Mouse (Mus musculus) CH12.LX (cell line): ENCODE measurements around the gene Atp5b. TPM values are rescaled to one million over a fixed set of nuclear protein-coding genes. Genes with fewer than 3 reads are reported as not detected.

ENCODE experiments used
- DNase-seq: peaks from one replicate; pipeline ENCODE4 v3.0.0-alpha.2; 2013; ENCODE audit errors: extremely low read depth
- H3K27ac ChIP-seq: 2 replicates; pipeline ENCODE4 v1.5.1; 2012; ENCODE audit warnings: low read depth, mild to moderate bottlenecking, control low read depth, moderate library complexity; ENCODE audit not compliant: insufficient read depth
- H3K27me3 ChIP-seq: replicated peaks from 2 replicates; pipeline ENCODE3; 2012; ENCODE audit warnings: inconsistent platforms
- H3K36me3 ChIP-seq, 2 experiments: replicated peaks in 1 of 2; 2 replicates each; pipeline versions ENCODE3 to v1.6.1; 2012; ENCODE audit warnings: inconsistent platforms in 1 of 2, low read length in 1 of 2, mild to moderate bottlenecking in 1 of 2, mixed read lengths in 1 of 2, moderate library complexity in 1 of 2; ENCODE audit not compliant: control insufficient read depth in 1 of 2, insufficient read depth in 1 of 2
- H3K4me1 ChIP-seq, 2 experiments: 2 replicates each; pipeline ENCODE4 v1.6.1; 2012; ENCODE audit warnings: inconsistent platforms in 1 of 2, moderate library complexity in 1 of 2; ENCODE audit not compliant: insufficient read depth in 2 of 2, control insufficient read depth in 1 of 2
- H3K4me2 ChIP-seq: 2 replicates; pipeline ENCODE4 v1.6.1; 2012; ENCODE audit warnings: low read depth, mild to moderate bottlenecking, control low read depth; ENCODE audit not compliant: poor library complexity, insufficient read depth, severe bottlenecking
- H3K4me3 ChIP-seq, 3 experiments: fragments of 150-350 bp in 1 of 3; sonication (generic) in 1 of 3; replicated peaks in 1 of 3; 2 replicates each; pipeline versions ENCODE3 to v1.5.1; 2011 to 2012; ENCODE audit warnings: low read depth in 2 of 3, low read length in 2 of 3, mild to moderate bottlenecking in 2 of 3, moderate library complexity in 2 of 3, control low read depth in 1 of 3, improper control_type of control experiment in 1 of 3, inconsistent platforms in 1 of 3, mixed read lengths in 1 of 3; ENCODE audit not compliant: poor library complexity in 1 of 3
- H3K79me2 ChIP-seq: replicated peaks from 2 replicates; pipeline ENCODE4 v1.6.1; 2012; ENCODE audit warnings: mild to moderate bottlenecking, moderate library complexity; ENCODE audit not compliant: control insufficient read depth, poor library complexity, insufficient read depth, severe bottlenecking; ENCODE audit errors: extremely low read depth
- H3K9ac ChIP-seq: 2 replicates; pipeline ENCODE4 v1.6.1; 2012; ENCODE audit warnings: low read depth, mild to moderate bottlenecking, control low read depth, moderate library complexity; ENCODE audit not compliant: insufficient read depth
- H3K9me3 ChIP-seq: replicated peaks from 2 replicates; pipeline ENCODE3; 2012; ENCODE audit warnings: low read length, inconsistent platforms, mixed read lengths
- BHLHE40 ChIP-seq: IDR thresholded peaks from 2 replicates; pipeline ENCODE4 v1.6.1; 2011; ENCODE audit warnings: mild to moderate bottlenecking, low read depth, low read length, improper control_type of control experiment
- CHD1 ChIP-seq: IDR thresholded peaks from 2 replicates; pipeline ENCODE4 v1.6.1; 2012; ENCODE audit warnings: low read depth, low read length, improper control_type of control experiment, inconsistent platforms
- CTCF ChIP-seq, 2 experiments: IDR thresholded peaks in 1 of 2; conservative IDR thresholded peaks in 1 of 2; 2 replicates each; pipeline ENCODE4 v1.5.1; 2011 to 2012; ENCODE audit warnings: low read depth in 2 of 2, low read length in 2 of 2, improper control_type of control experiment in 1 of 2, inconsistent platforms in 1 of 2, mild to moderate bottlenecking in 1 of 2, moderate library complexity in 1 of 2
- E2F4 ChIP-seq: IDR thresholded peaks from 2 replicates; pipeline ENCODE4 v1.6.1; 2011; ENCODE audit warnings: low read depth, low read length, improper control_type of control experiment; ENCODE audit not compliant: insufficient replicate concordance
- EP300 ChIP-seq: IDR thresholded peaks from 2 replicates; pipeline ENCODE4 v1.6.1; 2011; ENCODE audit warnings: low read length, improper control_type of control experiment
- GABPA ChIP-seq: IDR thresholded peaks from 2 replicates; pipeline ENCODE4 v1.6.1; 2012; ENCODE audit warnings: low read depth, low read length, improper control_type of control experiment, inconsistent platforms; ENCODE audit not compliant: insufficient replicate concordance
- HCFC1 ChIP-seq: IDR thresholded peaks from 2 replicates; pipeline ENCODE4 v1.6.1; 2012; ENCODE audit warnings: low read depth, mild to moderate bottlenecking, inconsistent platforms, low read length, improper control_type of control experiment
- JUN ChIP-seq: IDR thresholded peaks from 2 replicates; pipeline ENCODE4 v1.6.1; 2011; ENCODE audit warnings: low read depth, mild to moderate bottlenecking, low read length, improper control_type of control experiment, moderate library complexity; ENCODE audit not compliant: insufficient read depth
- JUND ChIP-seq: conservative IDR thresholded peaks from 2 replicates; pipeline ENCODE4 v1.6.1; 2011; ENCODE audit warnings: low read depth, low read length, improper control_type of control experiment
- MAFK ChIP-seq: IDR thresholded peaks from 2 replicates; pipeline ENCODE4 v1.6.1; 2011; ENCODE audit warnings: low read length, improper control_type of control experiment; ENCODE audit not compliant: insufficient replicate concordance
- MAZ ChIP-seq: IDR thresholded peaks from 2 replicates; pipeline ENCODE4 v1.6.1; 2012; ENCODE audit warnings: low read depth, mild to moderate bottlenecking, inconsistent platforms, low read length, improper control_type of control experiment, moderate library complexity
- MXI1 ChIP-seq: IDR thresholded peaks from 2 replicates; pipeline ENCODE4 v1.6.1; 2011; ENCODE audit warnings: mild to moderate bottlenecking, low read depth, low read length, improper control_type of control experiment
- MYC ChIP-seq: IDR thresholded peaks from 2 replicates; pipeline ENCODE4 v1.6.1; 2011; ENCODE audit warnings: low read depth, mild to moderate bottlenecking, improper control_type of control experiment, low read length
- PAX5 ChIP-seq: IDR thresholded peaks from 2 replicates; pipeline ENCODE4 v1.6.1; 2012; ENCODE audit warnings: low read length, inconsistent platforms, mixed read lengths
- POLR2A ChIP-seq: IDR thresholded peaks from 2 replicates; pipeline ENCODE4 v1.6.1; 2011; ENCODE audit warnings: low read depth, mild to moderate bottlenecking, improper control_type of control experiment, low read length
- POLR2AphosphoS2 ChIP-seq: IDR thresholded peaks from 2 replicates; pipeline ENCODE4 v1.6.1; 2011; ENCODE audit warnings: low read depth, low read length, improper control_type of control experiment
- RAD21 ChIP-seq: IDR thresholded peaks from 2 replicates; pipeline ENCODE4 v1.6.1; 2011; ENCODE audit warnings: low read depth, mild to moderate bottlenecking, low read length, improper control_type of control experiment, moderate library complexity
- SMC3 ChIP-seq: IDR thresholded peaks from 2 replicates; pipeline ENCODE4 v1.6.1; 2011; ENCODE audit warnings: low read depth, low read length, improper control_type of control experiment
- TBP ChIP-seq: conservative IDR thresholded peaks from 2 replicates; pipeline ENCODE4 v1.6.1; 2011; ENCODE audit warnings: low read depth, low read length, improper control_type of control experiment
- TCF12 ChIP-seq: IDR thresholded peaks from 2 replicates; pipeline ENCODE4 v1.6.1; 2014; ENCODE audit warnings: low read depth, mild to moderate bottlenecking, inconsistent platforms, low read length, improper control_type of control experiment
- ZC3H11A ChIP-seq: IDR thresholded peaks from 2 replicates; pipeline ENCODE4 v1.6.1; 2012; ENCODE audit warnings: low read depth, mild to moderate bottlenecking, inconsistent platforms, low read length, improper control_type of control experiment
- ZKSCAN1 ChIP-seq: IDR thresholded peaks from 2 replicates; pipeline ENCODE4 v1.6.1; 2012; ENCODE audit warnings: low read depth, inconsistent platforms, low read length, improper control_type of control experiment, borderline replicate concordance
- ZNF384 ChIP-seq: IDR thresholded peaks from 2 replicates; pipeline ENCODE4 v1.6.1; 2012; ENCODE audit warnings: low read depth, low read length, improper control_type of control experiment, inconsistent platforms
- dilution Hi-C: fragments of 300-500 bp; cut with MboI; formaldehyde crosslinking; loops from 2 replicates; pipeline ENCODE4 v1.14.3; 2020; ENCODE audit warnings: low sequenced_read_pairs; ENCODE audit not compliant: extremely low pct_unique_long_range_greater_than_20kb, extremely low pct_ligation_motif_present
- in situ Hi-C: fragments of 300-500 bp; cut with MboI; formaldehyde crosslinking; loops from 3 replicates; pipeline ENCODE4 v1.14.3; 2019; ENCODE audit warnings: low sequenced_read_pairs, low pct_ligation_motif_present, low pct_unique_long_range_greater_than_20kb, mixed read lengths
- polyA plus RNA-seq: library from polyadenylated mRNA; unstranded; fragments of >175 nt; gene quantifications from 2 replicates; pipeline ENCODE4 v1.2.1, GENCODE M21; 2012; ENCODE audit warnings: low read depth; ENCODE audit not compliant: insufficient read length
- total RNA-seq, 2 experiments: library from RNA; depleted of rRNA; stranded (reverse); fragments of 300-350 nt in 1 of 2; fragments of >200 nt in 1 of 2; gene quantifications; 2 replicates each; pipeline ENCODE4 v1.2.3; 2012 to 2014

The Atp5b gene
- total and polyA plus RNA-seq, 3 experiments = 1,607 to 1,775 (median 1,695) TPM

GRCm38 (mm10) chr10:128053001-128053400, 30.1 kb upstream of the Atp5b start:
- no peak for TF ChIP-seq BHLHE40
- TF ChIP-seq ZNF384 = no peak
- no peak for TF ChIP-seq HCFC1
- no peak for TF ChIP-seq CHD1
- no peak for TF ChIP-seq PAX5
- TF ChIP-seq JUN = no peak
- TF ChIP-seq MAFK = no peak
- TF ChIP-seq SMC3 = no peak
- TF ChIP-seq E2F4 = no peak
- no peak for TF ChIP-seq MAZ
- no peak for TF ChIP-seq POLR2AphosphoS2
- TF ChIP-seq ZKSCAN1 = no peak
- TF ChIP-seq EP300 = no peak
- no peak for TF ChIP-seq GABPA
- TF ChIP-seq TBP = no peak
- TF ChIP-seq TCF12 = no peak
- TF ChIP-seq POLR2A = no peak
- in situ Hi-C loops = no loop called here
- Histone ChIP-seq H3K27me3 (no peaks in the 10 kb centered on the region), H3K79me2 (no peaks in the 10 kb centered on the region), H3K27ac (no peak overlapping the region), H3K9ac (no peak overlapping the region), H3K4me1 (peaks cover 0 to 6% of the 10 kb centered on the region in 2 experiments; a peak in 2 of 4 replicates), H3K36me3 (peaks cover 24 to 34% of the 10 kb centered on the region in 2 experiments), H3K4me3 (no peak overlapping the region), H3K4me2 (no peak overlapping the region), H3K9me3 (no peaks in the 10 kb centered on the region)
- DNase-seq = no peak
- dilution Hi-C loops = no loop called here

GRCm38 (mm10) chr10:128058184-128058583, 24.9 kb upstream of the Atp5b start:
- Histone ChIP-seq H3K9me3 (no peaks in the 10 kb centered on the region), H3K27ac (peak overlapping the region; percentile 41), H3K27me3 (no peaks in the 10 kb centered on the region), H3K4me3 (peak overlapping the region; percentile 61 to 90 (median 68)), H3K79me2 (peaks cover 41% of the 10 kb centered on the region), H3K4me2 (peak overlapping the region; percentile 65; the same call in 1 of the 2 replicates), H3K4me1 (peaks cover 0 to 26% of the 10 kb centered on the region in 2 experiments; a peak in 2 of 4 replicates), H3K36me3 (peaks cover 0 to 19% of the 10 kb centered on the region in 2 experiments), H3K9ac (peak overlapping the region; percentile 87)
- in situ Hi-C loops = no loop called here
- no peak for DNase-seq
- TF ChIP-seq CTCF (conservative IDR thresholded peaks at IDR 0.05 in 1 of 2, IDR thresholded peaks at IDR 0.05 in 1 of 2; ENCODE audit: low read depth in 2 of 2, low read length in 2 of 2) (no peak), SMC3 (no peak), HCFC1 (no peak), RAD21 (no peak), MXI1 (no peak), JUND (no peak), MYC (no peak), ZC3H11A (no peak), JUN (no peak), TBP (no peak)
- dilution Hi-C loops = no loop called here
